Mouse (Mus musculus): ENCODE data around the gene 9930111J21Rik2.
"Not testable (repeated sequence)": the region's sequence is repeated elsewhere in the genome, so short reads cannot be mapped to it uniquely, and the experiment has no call there.

DNA sequence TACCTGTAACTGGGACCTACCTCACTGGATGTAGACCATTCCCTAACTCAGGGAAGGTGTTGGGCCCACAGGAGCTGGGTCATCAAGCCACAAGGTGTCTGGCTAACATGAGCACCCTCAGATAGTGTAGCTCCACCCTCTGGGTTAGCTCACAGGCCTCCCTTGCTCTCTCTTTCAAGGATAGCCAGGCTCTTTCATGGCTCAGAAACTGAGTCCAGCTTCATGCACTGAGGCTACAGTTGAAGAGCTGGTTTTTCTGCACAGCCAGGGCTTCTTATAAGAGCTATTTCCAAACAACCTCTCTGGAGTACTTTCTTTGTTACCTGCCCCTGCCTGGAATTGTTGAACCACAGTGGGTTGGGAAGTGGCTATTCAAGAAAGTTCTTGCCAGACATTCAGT is 39.0 kb downstream of the 9930111J21Rik2 start:
- not testable (repeated sequence) for TF ChIP-seq CTCF (IDR thresholded peaks at IDR 0.05; ENCODE audit: low read depth, low read length); POLR2A (IDR thresholded peaks at IDR 0.05; ENCODE audit: borderline replicate concordance, low read depth, low read length)

Data from bone marrow macrophage, adult 2 months (primary cell).